Mouse (Mus musculus): ENCODE results near the gene Anks1. TPM values are rescaled to one million over a fixed set of nuclear protein-coding genes. Genes with fewer than 3 reads are reported as not detected.
"Not testable (repeated sequence)": the region's sequence is repeated elsewhere in the genome, so short reads cannot be mapped to it uniquely, and the experiment has no call there.

Gene Anks1
- polyA plus RNA-seq, 1 experiment from 2014 or later, result 19.3 TPM

GRCm38 (mm10) chr17:27994001-27994944 is 85.2 kb downstream of the Anks1 start:
- Histone ChIP-seq H3K4me3 (no peak overlapping the region), H3K9me3 (replicated peaks) (no peaks in the 10 kb centered on the region), H3K27me3 (ENCODE audit: low read depth, poor library complexity, severe bottlenecking) (no peaks in the 10 kb centered on the region), H3K27ac (replicated peaks) (no peak overlapping the region), H3K36me3 (peaks cover 68% of the 10 kb centered on the region), H3K4me1 (no peaks in the 10 kb centered on the region)
- 67% methylated on average over 10 of the region's 10 CpGs for WGBS
- DNase-seq (ENCODE audit: low spot score), result no peak

GRCm38 (mm10) chr17:27996320-27996719 is 87.2 kb downstream of the Anks1 start:
- DNase-seq (ENCODE audit: low spot score), result no peak
- Histone ChIP-seq H3K4me1 (peaks cover 14% of the 10 kb centered on the region), H3K36me3 (peaks cover 77% of the 10 kb centered on the region), H3K4me3 (no peak overlapping the region), H3K9me3 (replicated peaks) (no peaks in the 10 kb centered on the region), H3K27me3 (ENCODE audit: low read depth, poor library complexity, severe bottlenecking) (no peaks in the 10 kb centered on the region), H3K27ac (replicated peaks) (no peak overlapping the region)
- WGBS, result 87% methylated on average over 4 of the region's 4 CpGs

GRCm38 (mm10) chr17:27997212-27997611 is 88.1 kb downstream of the Anks1 start:
- Histone ChIP-seq H3K9me3 (replicated peaks) (no peaks in the 10 kb centered on the region), H3K36me3 (peaks cover 69% of the 10 kb centered on the region), H3K4me1 (peaks cover 22% of the 10 kb centered on the region), H3K4me3 (no peak overlapping the region), H3K27me3 (ENCODE audit: low read depth, poor library complexity, severe bottlenecking) (no peaks in the 10 kb centered on the region), H3K27ac (replicated peaks) (no peak overlapping the region)
- 88% methylated on average over 12 of the region's 12 CpGs for WGBS
- no peak for DNase-seq (ENCODE audit: low spot score)

DNA sequence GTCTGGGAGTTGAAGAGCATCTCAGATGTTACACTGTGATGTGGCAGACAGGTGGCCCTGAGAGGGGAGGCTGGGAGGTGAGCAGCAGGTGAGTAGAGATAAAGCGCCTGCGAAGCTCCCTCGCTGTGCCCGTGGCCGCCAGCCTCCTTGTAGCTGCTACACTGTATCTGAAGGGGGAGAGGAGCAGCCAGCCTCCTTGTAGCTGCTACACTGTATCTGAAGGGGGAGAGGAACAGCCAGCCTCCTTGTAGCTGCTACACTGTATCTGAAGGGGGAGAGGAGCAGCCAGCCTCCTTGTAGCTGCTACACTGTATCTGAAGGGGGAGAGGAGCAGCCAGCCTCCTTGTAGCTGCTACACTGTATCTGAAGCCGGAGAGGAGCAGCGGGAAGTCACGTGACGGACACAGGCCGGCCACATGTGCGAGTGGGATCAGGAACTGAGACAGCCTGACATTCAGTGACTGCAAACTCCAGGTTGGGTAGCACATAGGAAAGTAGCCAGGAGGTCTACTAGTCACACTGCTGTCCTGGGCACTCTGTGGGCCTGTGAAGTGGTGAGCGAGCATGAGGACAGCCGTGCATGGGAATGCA is 90.7 kb downstream of the Anks1 start:
- Histone ChIP-seq H3K27ac (replicated peaks) (peak overlapping the region; percentile 57; the same call in 1 of the 2 replicates), H3K36me3 (peaks cover 54% of the 10 kb centered on the region), H3K4me1 (peaks cover 29% of the 10 kb centered on the region)
- H3K27me3 ChIP-seq (ENCODE audit: low read depth, poor library complexity, severe bottlenecking); H3K9me3 ChIP-seq (replicated peaks); DNase-seq (ENCODE audit: low spot score); H3K4me3 ChIP-seq: not testable (repeated sequence)
- WGBS, result 90% methylated on average over 13 of the region's 13 CpGs

- 65% methylated on average over 4 of the region's 4 CpGs for WGBS
- Histone ChIP-seq H3K4me3 (no peak overlapping the region), H3K4me1 (peaks cover 29% of the 10 kb centered on the region), H3K27ac (replicated peaks) (peak overlapping the region; percentile 57; the same call in 1 of the 2 replicates), H3K9me3 (replicated peaks) (no peaks in the 10 kb centered on the region), H3K27me3 (ENCODE audit: low read depth, poor library complexity, severe bottlenecking) (no peaks in the 10 kb centered on the region), H3K36me3 (peaks cover 48% of the 10 kb centered on the region)
- DNase-seq (ENCODE audit: low spot score), result no peak
These were observed 91.3 kb downstream of the Anks1 start for GRCm38 (mm10) chr17:28000389-28000788.

DNA sequence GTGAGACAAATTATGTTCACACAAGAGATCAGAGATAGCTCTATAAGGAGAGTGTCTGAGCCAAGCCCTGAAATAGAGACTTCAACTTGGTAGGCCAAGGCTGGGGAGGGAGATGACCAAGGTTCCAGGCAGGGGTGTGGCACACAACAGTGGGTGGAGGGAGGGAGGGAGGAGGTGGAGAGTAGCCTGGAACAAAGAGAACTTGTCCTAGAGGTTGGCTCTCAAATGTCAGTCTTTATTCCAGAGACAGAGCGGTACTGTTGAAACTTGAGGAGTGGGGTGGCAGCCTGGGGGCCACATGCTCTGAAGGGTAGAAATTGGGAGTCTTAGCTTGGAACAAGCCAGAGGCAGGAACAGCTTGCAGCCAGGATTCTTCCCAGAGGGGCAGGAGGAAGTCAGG is 91.7 kb downstream of the Anks1 start:
- DNase-seq (ENCODE audit: low spot score), result no peak
- WGBS, result 55% methylated on average over 1 of the region's 1 CpGs

GRCm38 (mm10) chr17:28005393-28005792 is 96.3 kb downstream of the Anks1 start:
- Histone ChIP-seq H3K27ac (replicated peaks) (no peak overlapping the region), H3K27me3 (ENCODE audit: low read depth, poor library complexity, severe bottlenecking) (peaks cover 10% of the 10 kb centered on the region; the same call in 1 of the 2 replicates), H3K9me3 (replicated peaks) (no peaks in the 10 kb centered on the region), H3K4me1 (peaks cover 53% of the 10 kb centered on the region), H3K4me3 (no peak overlapping the region), H3K36me3 (peaks cover 22% of the 10 kb centered on the region)
- DNase-seq (ENCODE audit: low spot score), result no peak

More for the DNA sequence above, 91.7 kb downstream of the Anks1 start:
- peaks cover 29% of the 10 kb centered on the region for H3K4me1 ChIP-seq
- H3K9me3 ChIP-seq (replicated peaks), result no peaks in the 10 kb centered on the region
- H3K36me3 ChIP-seq, result peaks cover 44% of the 10 kb centered on the region
- no peak overlapping the region for H3K4me3 ChIP-seq
- no peaks in the 10 kb centered on the region for H3K27me3 ChIP-seq (ENCODE audit: low read depth, poor library complexity, severe bottlenecking)
- 0 out of 2 replicates have a peak overlapping the region, but pooled peaks have one; percentile 17 for H3K27ac ChIP-seq (replicated peaks)

- Histone ChIP-seq H3K4me1 (peaks cover 45% of the 10 kb centered on the region), H3K27me3 (ENCODE audit: low read depth, poor library complexity, severe bottlenecking) (peaks cover 10% of the 10 kb centered on the region; the same call in 1 of the 2 replicates), H3K9me3 (replicated peaks) (no peaks in the 10 kb centered on the region), H3K27ac (replicated peaks) (peak overlapping the region; percentile 58; the same call in 1 of the 2 replicates), H3K4me3 (no peak overlapping the region), H3K36me3 (peaks cover 16% of the 10 kb centered on the region)
- WGBS, result 90% methylated on average over 8 of the region's 8 CpGs
- DNase-seq (ENCODE audit: low spot score), result no peak
These were observed 97.1 kb downstream of the Anks1 start for GRCm38 (mm10) chr17:28006208-28006607.

DNA sequence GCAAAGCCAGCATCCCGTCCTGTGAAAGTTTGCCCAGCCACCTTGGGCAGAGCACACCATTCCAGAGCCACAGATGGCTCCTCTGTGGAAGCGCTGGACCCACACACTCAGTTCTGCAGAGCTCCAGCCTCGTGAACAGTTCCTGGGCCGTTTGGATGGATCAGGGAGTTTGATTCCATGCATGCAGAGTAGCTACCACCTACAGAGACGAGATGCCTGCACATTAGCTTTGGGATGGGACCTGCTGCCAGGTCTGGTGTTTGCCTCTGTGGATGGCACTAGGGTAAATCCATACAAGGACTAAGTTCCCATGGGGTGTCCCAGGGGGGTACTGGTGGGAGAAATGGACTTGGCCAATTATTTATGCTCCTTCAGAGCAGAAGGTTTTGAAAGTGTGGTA is 97.5 kb downstream of the Anks1 start:
- DNase-seq (ENCODE audit: low spot score), result no peak
- Histone ChIP-seq H3K27me3 (ENCODE audit: low read depth, poor library complexity, severe bottlenecking) (peaks cover 10% of the 10 kb centered on the region; the same call in 1 of the 2 replicates), H3K36me3 (peaks cover 15% of the 10 kb centered on the region), H3K27ac (replicated peaks) (peak overlapping the region; percentile 58; the same call in 1 of the 2 replicates), H3K4me3 (no peak overlapping the region; the same call in 1 of the 2 replicates), H3K4me1 (peaks cover 42% of the 10 kb centered on the region), H3K9me3 (replicated peaks) (no peaks in the 10 kb centered on the region)
- WGBS, result 68% methylated on average over 5 of the region's 5 CpGs

- Histone ChIP-seq H3K27me3 (ENCODE audit: low read depth, poor library complexity, severe bottlenecking) (peaks cover 10% of the 10 kb centered on the region; the same call in 1 of the 2 replicates), H3K36me3 (peaks cover 15% of the 10 kb centered on the region), H3K27ac (replicated peaks) (peak overlapping the region; percentile 79), H3K4me3 (peak overlapping the region; percentile 27), H3K9me3 (replicated peaks) (no peaks in the 10 kb centered on the region), H3K4me1 (peaks cover 37% of the 10 kb centered on the region)
- 25% methylated on average over 29 of the region's 29 CpGs for WGBS
- peak; percentile 54 for DNase-seq (ENCODE audit: low spot score)
These were observed 98.2 kb downstream of the Anks1 start for GRCm38 (mm10) chr17:28007179-28007811.

GRCm38 (mm10) chr17:28007857-28008564 is 98.9 kb downstream of the Anks1 start:
- H3K27me3 ChIP-seq (ENCODE audit: low read depth, poor library complexity, severe bottlenecking), result peaks cover 10% of the 10 kb centered on the region; the same call in 1 of the 2 replicates
- no peaks in the 10 kb centered on the region for H3K9me3 ChIP-seq (replicated peaks)
- peaks cover 38% of the 10 kb centered on the region for H3K4me1 ChIP-seq
- peaks cover 15% of the 10 kb centered on the region for H3K36me3 ChIP-seq
- 32% methylated on average over 27 of the region's 27 CpGs for WGBS
- peak overlapping the region; percentile 79 for H3K27ac ChIP-seq (replicated peaks)
- DNase-seq (ENCODE audit: low spot score), result peak; percentile 27
- H3K4me3 ChIP-seq, result peak overlapping the region; percentile 27; the same call in 1 of the 2 replicates

GRCm38 (mm10) chr17:28008565-28008981 is 99.5 kb downstream of the Anks1 start:
- peaks cover 10% of the 10 kb centered on the region; the same call in 1 of the 2 replicates for H3K27me3 ChIP-seq (ENCODE audit: low read depth, poor library complexity, severe bottlenecking)
- H3K27ac ChIP-seq (replicated peaks), result peak overlapping the region; percentile 79
- H3K4me3 ChIP-seq, result peak overlapping the region; percentile 27; the same call in 1 of the 2 replicates
- H3K9me3 ChIP-seq (replicated peaks), result no peaks in the 10 kb centered on the region
- H3K36me3 ChIP-seq, result peaks cover 15% of the 10 kb centered on the region
- 68% methylated on average over 8 of the region's 8 CpGs for WGBS
- DNase-seq (ENCODE audit: low spot score), result no peak
- peaks cover 44% of the 10 kb centered on the region for H3K4me1 ChIP-seq
